Mouse (Mus musculus) midbrain, embryonic 14.5 days (tissue): ENCODE measurements at regions not wholly inside any gene's neighbourhood (a gene's known extent, or its start where the extent isn't known, plus 50 kb on each side); places are given as distances from the start of the nearest gene placed in this dataset.
A peak's percentile ranks its signal among the peaks of the same experiment; 100 is the strongest.

Experiments used
- ATAC-seq: fragments of 200-750 bp; cut with Nextera tagmentation; 2 replicates; pipeline ENCODE4 v1.8.0; 2017; ENCODE audit warnings: moderate number of reproducible peaks, moderate library complexity; ENCODE audit not compliant: low FRiP score, low TSS enrichment
- DNase-seq: peaks from one replicate; pipeline ENCODE4 v3.0.0-alpha.2; 2015
- H3K27ac ChIP-seq: fragments of 300-500 bp; sonication (generic); replicated peaks from 2 replicates; pipeline ENCODE4 v1.5.1; 2014; ENCODE audit warnings: mild to moderate bottlenecking, low read depth, low read length, moderate library complexity
- H3K27me3 ChIP-seq: fragments of 300-500 bp; sonication (generic); 2 replicates; pipeline ENCODE4 v1.6.1; 2014; ENCODE audit warnings: low read length, control low read depth, mixed read lengths; ENCODE audit not compliant: control insufficient read depth, insufficient read depth
- H3K36me3 ChIP-seq: fragments of 300-500 bp; sonication (generic); 2 replicates; pipeline ENCODE4 v1.6.1; 2014; ENCODE audit warnings: low read length, control low read depth; ENCODE audit not compliant: control insufficient read depth, insufficient read depth
- H3K4me1 ChIP-seq: fragments of 300-500 bp; sonication (generic); 2 replicates; pipeline ENCODE4 v1.6.1; 2014; ENCODE audit warnings: mild to moderate bottlenecking, antibody characterized with exemption, low read length, control low read depth; ENCODE audit not compliant: control insufficient read depth, insufficient read depth
- H3K4me2 ChIP-seq: fragments of 300-500 bp; sonication (generic); 2 replicates; pipeline ENCODE4 v1.6.1; 2014; ENCODE audit warnings: mild to moderate bottlenecking, low read length, moderate library complexity
- H3K4me3 ChIP-seq: fragments of 300-500 bp; sonication (generic); replicated peaks from 2 replicates; pipeline ENCODE4 v1.5.1; 2014; ENCODE audit warnings: low read depth, low read length
- H3K9ac ChIP-seq: fragments of 300-500 bp; sonication (generic); replicated peaks from 2 replicates; pipeline ENCODE4 v1.6.1; 2014; ENCODE audit warnings: mild to moderate bottlenecking, low read length, moderate library complexity
- H3K9me3 ChIP-seq: fragments of 300-500 bp; sonication (generic); 2 replicates; pipeline ENCODE4 v1.6.1; 2016; ENCODE audit warnings: low read length, control low read depth, mixed read lengths; ENCODE audit not compliant: control insufficient read depth
- WGBS: fragments of 180-500 bp; shearing (Covaris S2); extraction: QIAGEN DNeasy Blood & Tissue Kit; methylation state at CpG from one replicate; pipeline ENCODE4 v1.1.7; 2014; 5-methylcytosine and 5-hydroxymethylcytosine counted together

DNA sequence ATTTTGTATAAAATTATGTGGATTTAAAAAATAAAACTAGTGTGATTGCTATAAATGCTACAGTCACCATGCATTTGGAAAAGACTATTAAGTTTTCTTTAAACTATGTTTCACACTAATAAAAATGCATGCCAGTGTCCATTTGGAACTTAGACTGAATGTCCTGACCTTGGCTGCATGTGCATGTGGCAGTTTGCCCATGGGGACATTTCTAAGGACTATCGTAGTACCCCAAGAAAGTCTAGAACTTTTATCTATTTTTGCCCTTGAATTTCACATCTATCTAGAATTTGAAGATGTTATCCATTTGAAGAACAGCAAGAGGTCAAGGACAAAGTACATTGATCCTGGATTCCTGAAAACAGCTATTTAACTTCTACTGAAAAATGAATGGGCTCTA is 745.9 kb downstream of the Tmem182 start:
- H3K4me3 ChIP-seq = no peak overlapping the region
- no peak overlapping the region for H3K27ac ChIP-seq
- 0 out of 2 replicates have a peak, but pooled peaks cover 1% of the 10 kb centered on the region for H3K9me3 ChIP-seq
- DNase-seq (no peak), ATAC-seq (no peak)
- 98% methylated on average over 1 of the region's 1 CpGs for WGBS
- H3K9ac ChIP-seq = no peak overlapping the region
- H3K36me3 ChIP-seq = no peaks in the 10 kb centered on the region
- no peaks in the 10 kb centered on the region for H3K27me3 ChIP-seq
- H3K4me1 ChIP-seq = no peaks in the 10 kb centered on the region
- H3K4me2 ChIP-seq = no peak overlapping the region

DNA sequence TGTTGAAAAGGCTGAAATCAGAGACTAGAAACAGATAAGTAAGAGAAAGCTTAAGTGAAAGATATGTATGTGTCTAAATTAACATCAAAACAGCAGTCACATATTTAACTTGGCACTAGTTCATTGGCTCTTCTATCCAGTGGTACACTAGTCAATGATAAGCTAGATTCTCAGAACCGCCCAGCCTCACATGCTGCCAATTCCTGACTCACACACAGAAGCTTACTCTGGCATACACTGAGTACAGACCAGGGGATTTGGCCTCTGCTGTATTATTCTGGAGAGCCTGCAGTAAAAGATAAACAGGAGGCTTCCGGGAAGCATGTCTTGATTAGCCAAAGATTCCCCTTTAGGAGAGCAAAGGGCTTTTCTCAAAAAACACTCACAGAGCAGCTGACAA is 750.2 kb downstream of the Tmem182 start:
- Histone ChIP-seq H3K36me3 (no peaks in the 10 kb centered on the region), H3K4me3 (no peak overlapping the region), H3K9ac (no peak overlapping the region), H3K4me2 (no peak overlapping the region), H3K4me1 (no peaks in the 10 kb centered on the region), H3K9me3 (no peaks in the 10 kb centered on the region), H3K27ac (no peak overlapping the region), H3K27me3 (no peaks in the 10 kb centered on the region)
- ATAC-seq = peak; percentile 34; the same call in 1 of the 2 replicates
- 62% methylated on average over 2 of the region's 2 CpGs for WGBS
- peak; percentile 64 for DNase-seq

DNA sequence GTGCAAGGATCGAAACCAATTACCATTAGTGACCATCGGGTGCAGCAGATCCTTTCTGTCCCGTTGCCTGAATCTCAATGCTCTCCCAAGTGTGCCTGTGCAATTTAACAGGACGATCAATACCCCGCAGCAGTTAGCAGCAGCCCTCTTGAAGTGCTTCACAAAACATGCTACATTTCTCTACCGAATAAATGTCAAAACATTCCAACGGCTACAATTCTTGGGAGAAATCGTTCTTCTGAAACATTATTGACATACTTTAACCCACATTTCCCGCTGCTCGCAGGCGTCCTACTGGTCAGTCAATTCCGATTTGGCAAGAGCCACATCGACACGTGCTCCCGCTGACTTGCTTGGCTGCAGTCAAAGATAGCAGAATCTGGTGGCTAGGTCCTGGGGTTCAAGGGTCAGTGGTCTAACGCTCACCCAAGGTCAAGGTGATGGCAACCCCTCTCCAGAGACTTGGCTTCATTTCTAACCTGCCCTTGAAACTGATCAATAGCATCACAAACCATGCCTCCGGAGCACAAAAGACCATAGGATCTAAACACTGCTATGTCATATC is 753.8 kb downstream of the Tmem182 start:
- Histone ChIP-seq H3K27me3 (no peaks in the 10 kb centered on the region), H3K9ac (no peak overlapping the region), H3K4me3 (no peak overlapping the region), H3K4me2 (no peak overlapping the region), H3K27ac (no peak overlapping the region), H3K9me3 (no peaks in the 10 kb centered on the region), H3K4me1 (no peaks in the 10 kb centered on the region), H3K36me3 (no peaks in the 10 kb centered on the region)
- no peak for ATAC-seq
- peak; percentile 20 for DNase-seq
- WGBS = 82% methylated on average over 17 of the region's 17 CpGs

DNA sequence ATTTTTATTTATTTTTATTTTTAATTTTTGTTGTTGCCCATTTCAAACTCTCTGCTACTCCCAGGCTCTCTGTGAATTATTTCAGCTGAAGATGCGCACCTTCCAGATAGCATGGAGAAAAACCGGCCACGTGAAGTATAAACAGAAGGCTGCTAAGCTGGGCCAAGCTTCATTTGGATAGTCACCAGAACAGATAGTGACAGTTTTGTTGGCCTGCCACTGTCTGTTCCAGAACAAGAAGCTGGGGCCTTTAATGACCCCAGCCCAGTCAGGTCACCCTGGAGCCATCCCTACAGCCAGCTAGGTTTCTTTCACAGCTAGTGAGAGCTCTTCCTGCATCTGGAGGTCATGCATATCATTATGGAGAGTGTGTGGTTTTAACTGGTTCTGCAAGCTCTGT is 754.6 kb downstream of the Tmem182 start:
- H3K27me3 ChIP-seq = no peaks in the 10 kb centered on the region
- ATAC-seq = no peak
- DNase-seq = no peak
- no peak overlapping the region for H3K4me3 ChIP-seq
- no peaks in the 10 kb centered on the region for H3K9me3 ChIP-seq
- H3K27ac ChIP-seq = no peak overlapping the region
- WGBS = 93% methylated on average over 3 of the region's 3 CpGs
- H3K9ac ChIP-seq = no peak overlapping the region
- no peaks in the 10 kb centered on the region for H3K4me1 ChIP-seq
- no peaks in the 10 kb centered on the region for H3K36me3 ChIP-seq
- H3K4me2 ChIP-seq = no peak overlapping the region

DNA sequence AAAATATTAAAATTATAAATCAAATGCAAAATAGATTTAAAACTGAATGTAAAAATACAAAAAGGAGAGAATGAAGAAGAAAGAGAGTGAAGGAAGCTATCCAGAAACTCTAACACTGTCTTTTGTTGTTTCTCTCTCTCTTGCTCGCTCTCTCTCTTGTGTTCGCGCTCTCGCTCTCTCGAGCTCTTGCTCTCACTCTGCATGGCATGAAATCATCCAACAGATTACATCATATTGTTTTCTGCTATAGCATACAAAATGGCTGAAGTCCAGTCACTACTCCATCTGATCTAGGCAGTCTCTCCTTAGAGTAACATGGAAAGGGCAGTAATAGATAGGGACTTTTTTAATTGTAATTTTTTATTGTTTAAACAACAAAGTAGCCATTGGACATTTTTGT is 798.1 kb downstream of the Tmem182 start:
- Histone ChIP-seq H3K27me3 (no peaks in the 10 kb centered on the region), H3K4me3 (no peak overlapping the region), H3K4me1 (peaks cover 3% of the 10 kb centered on the region; the same call in 1 of the 2 replicates), H3K4me2 (no peak overlapping the region), H3K9ac (no peak overlapping the region), H3K27ac (no peak overlapping the region), H3K36me3 (no peaks in the 10 kb centered on the region), H3K9me3 (no peaks in the 10 kb centered on the region)
- DNase-seq (no peak), ATAC-seq (no peak)
- WGBS = 90% methylated on average over 5 of the region's 5 CpGs

DNA sequence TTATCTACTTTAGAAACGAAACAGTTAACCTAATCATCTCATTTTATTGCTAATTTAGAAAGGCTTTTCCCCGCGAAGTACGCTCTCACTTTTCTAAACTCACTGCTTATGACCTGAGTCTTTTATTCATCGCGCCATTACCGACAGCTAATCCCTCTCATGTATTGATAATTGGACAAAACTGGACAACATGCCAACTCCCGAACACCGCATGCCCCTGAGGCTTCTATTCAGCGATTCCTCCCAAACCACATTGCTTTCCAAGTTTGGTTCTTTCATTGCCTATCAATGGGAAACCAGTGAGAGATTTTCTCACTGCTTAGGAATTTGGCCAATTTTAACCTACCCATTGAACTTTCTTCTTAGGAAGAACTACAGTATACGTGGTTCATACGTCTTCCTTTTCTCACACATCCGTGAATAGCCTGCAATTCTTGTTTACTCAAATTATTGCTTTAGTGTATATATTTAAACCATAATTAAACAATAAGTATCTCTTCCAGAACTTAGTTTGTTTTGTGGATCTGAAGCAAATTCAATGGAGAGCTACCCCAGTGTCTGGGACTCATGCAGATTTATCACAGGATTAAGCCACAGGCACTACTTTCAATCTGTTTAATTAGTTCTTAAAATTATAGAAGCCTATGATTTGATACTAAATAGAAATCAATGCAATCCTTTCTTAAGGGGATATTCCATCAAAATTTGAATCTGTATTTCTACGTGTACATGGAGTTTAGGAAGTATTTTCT is 799.8 kb downstream of the Tmem182 start:
- Histone ChIP-seq H3K4me1 (peaks cover 3% of the 10 kb centered on the region; the same call in 1 of the 2 replicates), H3K9ac (no peak overlapping the region), H3K4me3 (no peak overlapping the region), H3K9me3 (no peaks in the 10 kb centered on the region), H3K36me3 (no peaks in the 10 kb centered on the region), H3K27ac (no peak overlapping the region), H3K27me3 (no peaks in the 10 kb centered on the region), H3K4me2 (peak overlapping the region; percentile 19)
- no peak; the same call in 1 of the 2 replicates for ATAC-seq
- DNase-seq = peak; percentile 70
- WGBS = 48% methylated on average over 14 of the region's 14 CpGs

DNA sequence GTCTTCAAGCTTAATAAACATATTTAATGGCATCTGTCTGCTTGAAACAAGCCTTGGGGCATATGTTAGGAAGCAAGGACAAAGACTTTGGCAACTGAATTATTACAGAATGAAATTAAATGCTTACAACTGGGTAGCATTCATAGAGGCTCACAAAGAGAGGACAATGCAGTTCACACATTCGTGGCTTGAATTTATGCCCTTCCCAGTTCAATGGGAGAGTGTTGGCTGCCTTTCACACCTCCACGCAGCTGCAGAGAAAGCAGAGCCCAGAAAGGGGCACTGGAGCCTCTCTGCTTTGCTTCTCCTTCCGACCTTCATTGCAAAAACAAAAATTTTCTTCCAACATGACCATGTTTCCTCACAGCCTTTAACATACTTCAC is 800.3 kb downstream of the Tmem182 start:
- ATAC-seq (no peak), DNase-seq (peak; percentile 60)
- H3K27ac ChIP-seq = no peak overlapping the region; the same call in 1 of the 2 replicates
- H3K4me2 ChIP-seq = no peak overlapping the region
- 24% methylated on average over 3 of the region's 3 CpGs for WGBS
- H3K9ac ChIP-seq = no peak overlapping the region
- no peaks in the 10 kb centered on the region for H3K27me3 ChIP-seq
- H3K36me3 ChIP-seq = no peaks in the 10 kb centered on the region
- peaks cover 3% of the 10 kb centered on the region; the same call in 1 of the 2 replicates for H3K4me1 ChIP-seq
- H3K4me3 ChIP-seq = no peak overlapping the region
- H3K9me3 ChIP-seq = no peaks in the 10 kb centered on the region

DNA sequence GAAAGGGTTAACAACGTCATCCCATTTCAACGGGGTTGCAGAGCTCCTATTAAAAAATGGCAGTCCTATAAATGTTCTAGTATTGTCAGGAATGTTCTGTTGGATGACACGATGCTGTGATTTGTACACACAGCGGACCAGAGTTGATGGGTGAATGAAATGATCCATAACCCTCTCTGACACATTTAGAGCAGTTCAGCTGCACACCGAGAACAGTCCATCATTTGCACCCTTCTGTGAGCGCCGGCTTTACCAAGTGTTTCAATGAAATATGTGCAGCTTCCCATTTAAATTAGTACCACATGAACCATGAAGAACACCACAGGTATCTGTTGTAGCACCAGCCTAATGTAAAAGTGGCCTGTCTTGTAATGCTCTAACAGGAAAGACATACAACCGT is 805.4 kb downstream of the Tmem182 start:
- Histone ChIP-seq H3K27ac (no peak overlapping the region), H3K4me3 (no peak overlapping the region), H3K27me3 (no peaks in the 10 kb centered on the region), H3K36me3 (no peaks in the 10 kb centered on the region), H3K4me2 (no peak overlapping the region), H3K4me1 (peaks cover under 1% of the 10 kb centered on the region; the same call in 1 of the 2 replicates), H3K9me3 (no peaks in the 10 kb centered on the region), H3K9ac (no peak overlapping the region)
- ATAC-seq = no peak
- WGBS = 86% methylated on average over 8 of the region's 8 CpGs
- DNase-seq = no peak

DNA sequence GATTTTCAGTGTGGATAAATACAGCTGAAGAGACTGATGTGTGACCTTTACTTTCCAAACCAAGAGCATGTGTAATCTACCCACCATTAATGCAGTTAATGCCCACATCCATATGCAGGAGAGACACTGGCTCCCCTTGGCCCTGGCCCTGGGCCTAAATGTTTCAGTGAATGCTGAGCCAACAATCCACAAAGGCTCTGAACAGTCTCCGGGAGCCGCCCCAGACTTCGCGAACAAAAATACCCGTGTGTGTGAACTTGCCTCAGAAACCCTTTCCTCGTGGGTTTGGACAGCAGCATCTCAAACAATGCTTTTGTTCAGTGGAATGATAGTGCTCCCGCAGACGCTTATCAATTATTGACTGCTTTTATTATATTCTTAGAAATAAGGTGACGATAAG is 846.4 kb downstream of the Tmem182 start:
- Histone ChIP-seq H3K27ac (peak overlapping the region; percentile 49), H3K4me3 (no peak overlapping the region), H3K9ac (no peak overlapping the region), H3K4me1 (peaks cover 14% of the 10 kb centered on the region; the same call in 1 of the 2 replicates), H3K4me2 (peak overlapping the region; percentile 13), H3K36me3 (no peaks in the 10 kb centered on the region), H3K27me3 (no peaks in the 10 kb centered on the region), H3K9me3 (no peaks in the 10 kb centered on the region)
- peak; percentile 73 for DNase-seq
- 19% methylated on average over 9 of the region's 9 CpGs for WGBS
- peak; percentile 46; the same call in 1 of the 2 replicates for ATAC-seq
